Mouse (Mus musculus) neural tube, postnatal 0 days (tissue): ENCODE data around the gene Sesn1. TPM values are rescaled to one million over a fixed set of nuclear protein-coding genes. Genes with fewer than 3 reads are reported as not detected.

ENCODE experiments used
- polyA plus RNA-seq: library from polyadenylated mRNA; unstranded; fragments of >200 nt; fragmentation: Nextera tagmentation; extraction: Ambion mirVana; gene quantifications from 2 replicates; pipeline ENCODE4 v1.2.1, GENCODE M21; 2015

Gene Sesn1
- 33.2 and 34.4 TPM in 2 replicates for polyA plus RNA-seq

DNA sequence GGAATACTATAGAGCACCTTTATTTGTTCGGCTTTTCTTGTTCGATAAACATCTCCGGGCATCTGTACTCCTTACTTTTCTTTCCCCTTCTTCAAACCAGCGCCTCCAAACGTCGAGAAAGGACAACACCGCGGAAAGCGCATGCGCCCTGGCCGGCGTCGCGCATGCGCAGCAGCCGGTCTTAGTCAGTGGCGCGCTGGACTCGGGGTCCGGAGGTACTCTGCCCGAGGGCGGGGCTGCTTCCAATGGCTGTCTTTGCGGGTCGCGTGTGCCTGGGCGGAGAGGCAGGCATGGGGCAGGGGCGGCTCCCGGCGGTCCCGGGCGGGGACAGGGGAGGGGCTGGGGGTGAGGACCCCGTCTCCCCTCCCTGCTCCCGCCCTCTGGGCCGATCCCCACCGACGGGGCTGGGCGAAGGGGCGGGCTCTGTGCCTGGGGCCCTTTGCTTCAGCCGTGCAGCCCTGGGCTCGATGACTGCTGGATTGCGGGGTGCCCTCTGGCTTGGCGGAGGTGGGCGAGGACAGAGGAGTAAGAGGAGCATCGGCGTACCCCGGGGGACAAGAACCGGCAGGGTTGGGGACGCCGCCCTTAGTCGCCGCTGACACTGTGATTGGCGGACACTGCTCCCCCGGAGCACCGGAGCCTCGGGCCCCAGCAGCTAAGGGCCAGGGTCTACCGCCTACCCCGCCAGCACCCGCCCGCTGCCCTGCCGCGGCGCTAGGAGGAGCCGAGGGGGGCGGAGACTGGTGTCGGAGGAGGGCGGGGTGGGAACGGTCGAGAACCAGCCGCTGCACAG lies at the start of gene Sesn1, which contains the start of gene Cep57l1:
TSS of gene Sesn1 (plus strand) at position 165 of the 793 bp plus-strand sequence.
TSS of gene Cep57l1 (minus strand) at position 101 of the 793 bp plus-strand sequence.

Other genes with a start within 250 kb of the Sesn1 start
- 1.5 and 2.1 TPM in 2 replicates for gene Ccdc162, start 93.3 kb upstream of the Sesn1 start, polyA plus RNA-seq
- 10.0 and 12.2 TPM in 2 replicates for gene Cep57l1, start 64 bp upstream of the Sesn1 start, polyA plus RNA-seq
- 11.2 and 12.3 TPM in 2 replicates for gene Armc2, start 208.5 kb downstream of the Sesn1 start, polyA plus RNA-seq